Mouse (Mus musculus): ENCODE results near the gene Ocm. TPM values are rescaled to one million over a fixed set of nuclear protein-coding genes. Genes with fewer than 3 reads are reported as not detected.

The Ocm gene
- polyA plus RNA-seq, 1 experiment from 2014 or later: not detected

GRCm38 (mm10) chr5:144002461-144003192 lies 23.8 kb downstream of the Ocm start:
- WGBS: 93% methylated on average over 15 of the region's 15 CpGs
- no peak for ATAC-seq (ENCODE audit: insufficient number of reproducible peaks, insufficient read depth, low FRiP score, low TSS enrichment, low read depth)
- peaks cover 87% of the 10 kb centered on the region for H3K36me3 ChIP-seq
- H3K27ac ChIP-seq: no peak overlapping the region
- no peak overlapping the region for H3K4me2 ChIP-seq
- H3K4me1 ChIP-seq (replicated peaks): no peaks in the 10 kb centered on the region
- H3K4me3 ChIP-seq (replicated peaks): no peak overlapping the region
- H3K9me3 ChIP-seq: no peaks in the 10 kb centered on the region
- no peaks in the 10 kb centered on the region for H3K27me3 ChIP-seq
- no peak overlapping the region for H3K9ac ChIP-seq (replicated peaks)

- no peaks in the 10 kb centered on the region for H3K9me3 ChIP-seq
- ATAC-seq (ENCODE audit: insufficient number of reproducible peaks, insufficient read depth, low FRiP score, low TSS enrichment, low read depth): no peak
- peaks cover 99% of the 10 kb centered on the region for H3K36me3 ChIP-seq
- H3K4me3 ChIP-seq (replicated peaks): no peak overlapping the region
- H3K27ac ChIP-seq: no peak overlapping the region
- no peaks in the 10 kb centered on the region for H3K4me1 ChIP-seq (replicated peaks)
- H3K9ac ChIP-seq (replicated peaks): no peak overlapping the region
- H3K27me3 ChIP-seq: no peaks in the 10 kb centered on the region
- H3K4me2 ChIP-seq: no peak overlapping the region
- 95% methylated on average over 1 of the region's 1 CpGs for WGBS
Observed at GRCm38 (mm10) chr5:143999409-143999808, 27.1 kb downstream of the Ocm start.

- no peaks in the 10 kb centered on the region for H3K4me1 ChIP-seq (replicated peaks)
- H3K9me3 ChIP-seq: no peaks in the 10 kb centered on the region
- no peak overlapping the region for H3K27ac ChIP-seq
- no peaks in the 10 kb centered on the region for H3K27me3 ChIP-seq
- peaks cover 100% of the 10 kb centered on the region for H3K36me3 ChIP-seq
- H3K4me3 ChIP-seq (replicated peaks): no peak overlapping the region
- ATAC-seq (ENCODE audit: insufficient number of reproducible peaks, insufficient read depth, low FRiP score, low TSS enrichment, low read depth): no peak
- no peak overlapping the region for H3K9ac ChIP-seq (replicated peaks)
- no peak overlapping the region for H3K4me2 ChIP-seq
- WGBS: 73% methylated on average over 11 of the region's 11 CpGs
Observed at GRCm38 (mm10) chr5:143994632-143995365, 31.7 kb downstream of the Ocm start.

- H3K4me3 ChIP-seq (replicated peaks): no peak overlapping the region
- peaks cover 100% of the 10 kb centered on the region for H3K36me3 ChIP-seq
- no peak overlapping the region for H3K27ac ChIP-seq
- H3K4me1 ChIP-seq (replicated peaks): no peaks in the 10 kb centered on the region
- WGBS: 91% methylated on average over 5 of the region's 5 CpGs
- H3K4me2 ChIP-seq: no peak overlapping the region
- H3K27me3 ChIP-seq: no peaks in the 10 kb centered on the region
- no peak overlapping the region for H3K9ac ChIP-seq (replicated peaks)
- no peak for ATAC-seq (ENCODE audit: insufficient number of reproducible peaks, insufficient read depth, low FRiP score, low TSS enrichment, low read depth)
- H3K9me3 ChIP-seq: no peaks in the 10 kb centered on the region
Observed at GRCm38 (mm10) chr5:143993849-143994248, 32.6 kb downstream of the Ocm start.

- no peak overlapping the region for H3K4me2 ChIP-seq
- no peaks in the 10 kb centered on the region for H3K4me1 ChIP-seq (replicated peaks)
- no peak overlapping the region for H3K9ac ChIP-seq (replicated peaks)
- no peak overlapping the region for H3K4me3 ChIP-seq (replicated peaks)
- 93% methylated on average over 8 of the region's 8 CpGs for WGBS
- peaks cover 100% of the 10 kb centered on the region for H3K36me3 ChIP-seq
- ATAC-seq (ENCODE audit: insufficient number of reproducible peaks, insufficient read depth, low FRiP score, low TSS enrichment, low read depth): no peak
- H3K27ac ChIP-seq: no peak overlapping the region
- H3K9me3 ChIP-seq: no peaks in the 10 kb centered on the region
- no peaks in the 10 kb centered on the region for H3K27me3 ChIP-seq
Observed at GRCm38 (mm10) chr5:143993260-143993659, 33.2 kb downstream of the Ocm start.

- H3K4me3 ChIP-seq (replicated peaks): no peak overlapping the region
- no peak overlapping the region for H3K9ac ChIP-seq (replicated peaks)
- H3K9me3 ChIP-seq: no peaks in the 10 kb centered on the region
- WGBS: 88% methylated on average over 10 of the region's 10 CpGs
- H3K36me3 ChIP-seq: peaks cover 100% of the 10 kb centered on the region
- no peak overlapping the region for H3K27ac ChIP-seq
- ATAC-seq (ENCODE audit: insufficient number of reproducible peaks, insufficient read depth, low FRiP score, low TSS enrichment, low read depth): no peak
- H3K27me3 ChIP-seq: no peaks in the 10 kb centered on the region
- no peaks in the 10 kb centered on the region for H3K4me1 ChIP-seq (replicated peaks)
- H3K4me2 ChIP-seq: no peak overlapping the region
Observed at GRCm38 (mm10) chr5:143992661-143993060, 33.8 kb downstream of the Ocm start.

- H3K27ac ChIP-seq: no peak overlapping the region
- no peak for ATAC-seq (ENCODE audit: insufficient number of reproducible peaks, insufficient read depth, low FRiP score, low TSS enrichment, low read depth)
- no peak overlapping the region for H3K9ac ChIP-seq (replicated peaks)
- WGBS: 96% methylated on average over 11 of the region's 11 CpGs
- no peak overlapping the region for H3K4me2 ChIP-seq
- H3K36me3 ChIP-seq: peaks cover 100% of the 10 kb centered on the region
- no peak overlapping the region for H3K4me3 ChIP-seq (replicated peaks)
- H3K9me3 ChIP-seq: no peaks in the 10 kb centered on the region
- H3K4me1 ChIP-seq (replicated peaks): no peaks in the 10 kb centered on the region
- H3K27me3 ChIP-seq: no peaks in the 10 kb centered on the region
Observed at GRCm38 (mm10) chr5:143990086-143990485, 36.4 kb downstream of the Ocm start.

- no peaks in the 10 kb centered on the region for H3K4me1 ChIP-seq (replicated peaks)
- no peak overlapping the region for H3K4me2 ChIP-seq
- no peaks in the 10 kb centered on the region for H3K9me3 ChIP-seq
- no peak overlapping the region for H3K27ac ChIP-seq
- no peak for ATAC-seq (ENCODE audit: insufficient number of reproducible peaks, insufficient read depth, low FRiP score, low TSS enrichment, low read depth)
- WGBS: 86% methylated on average over 4 of the region's 4 CpGs
- H3K9ac ChIP-seq (replicated peaks): no peak overlapping the region
- H3K27me3 ChIP-seq: no peaks in the 10 kb centered on the region
- peaks cover 100% of the 10 kb centered on the region for H3K36me3 ChIP-seq
- H3K4me3 ChIP-seq (replicated peaks): no peak overlapping the region
Observed at GRCm38 (mm10) chr5:143989046-143989445, 37.4 kb downstream of the Ocm start.

- peaks cover 95% of the 10 kb centered on the region for H3K36me3 ChIP-seq
- no peak overlapping the region for H3K4me3 ChIP-seq (replicated peaks)
- no peak overlapping the region for H3K9ac ChIP-seq (replicated peaks)
- H3K27ac ChIP-seq: no peak overlapping the region
- H3K4me1 ChIP-seq (replicated peaks): no peaks in the 10 kb centered on the region
- H3K4me2 ChIP-seq: no peak overlapping the region
- no peaks in the 10 kb centered on the region for H3K27me3 ChIP-seq
- no peaks in the 10 kb centered on the region for H3K9me3 ChIP-seq
- 95% methylated on average over 3 of the region's 3 CpGs for WGBS
- ATAC-seq (ENCODE audit: insufficient number of reproducible peaks, insufficient read depth, low FRiP score, low TSS enrichment, low read depth): no peak
Observed at GRCm38 (mm10) chr5:143987596-143987995, 38.9 kb downstream of the Ocm start.

GRCm38 (mm10) chr5:143985381-143985780 lies 41.1 kb downstream of the Ocm start:
- ATAC-seq (ENCODE audit: insufficient number of reproducible peaks, insufficient read depth, low FRiP score, low TSS enrichment, low read depth): no peak
- Histone ChIP-seq H3K36me3 (peaks cover 72% of the 10 kb centered on the region), H3K9me3 (no peaks in the 10 kb centered on the region), H3K27ac (no peak overlapping the region), H3K9ac (replicated peaks) (no peak overlapping the region), H3K4me2 (no peak overlapping the region), H3K27me3 (no peaks in the 10 kb centered on the region), H3K4me1 (replicated peaks) (peaks cover 8% of the 10 kb centered on the region), H3K4me3 (replicated peaks) (no peak overlapping the region)
- WGBS: 93% methylated on average over 7 of the region's 7 CpGs

- 68% methylated on average over 2 of the region's 2 CpGs for WGBS
- no peak overlapping the region for H3K4me3 ChIP-seq (replicated peaks)
Observed at GRCm38 (mm10) chr5:143982361-143982760, 44.1 kb downstream of the Ocm start.

More at GRCm38 (mm10) chr5:143982361-143982760, 44.1 kb downstream of the Ocm start:
- no peak for ATAC-seq (ENCODE audit: insufficient number of reproducible peaks, insufficient read depth, low FRiP score, low TSS enrichment, low read depth)
- no peak overlapping the region for H3K27ac ChIP-seq
- peaks cover 42% of the 10 kb centered on the region for H3K36me3 ChIP-seq
- no peaks in the 10 kb centered on the region for H3K27me3 ChIP-seq
- H3K9ac ChIP-seq (replicated peaks): no peak overlapping the region
- H3K4me1 ChIP-seq (replicated peaks): peaks cover 10% of the 10 kb centered on the region
- H3K9me3 ChIP-seq: no peaks in the 10 kb centered on the region
- no peak overlapping the region for H3K4me2 ChIP-seq
